Mouse (Mus musculus): ENCODE results near the gene 1700061G19Rik. TPM values are rescaled to one million over a fixed set of nuclear protein-coding genes. Genes with fewer than 3 reads are reported as not detected.
A peak's percentile ranks its signal among the peaks of the same experiment; 100 is the strongest.
"Not testable (repeated sequence)": the region's sequence is repeated elsewhere in the genome, so short reads cannot be mapped to it uniquely, and the experiment has no call there.

Gene 1700061G19Rik
- polyA plus RNA-seq, 1 experiment from 2014 or later, result not detected

DNA sequence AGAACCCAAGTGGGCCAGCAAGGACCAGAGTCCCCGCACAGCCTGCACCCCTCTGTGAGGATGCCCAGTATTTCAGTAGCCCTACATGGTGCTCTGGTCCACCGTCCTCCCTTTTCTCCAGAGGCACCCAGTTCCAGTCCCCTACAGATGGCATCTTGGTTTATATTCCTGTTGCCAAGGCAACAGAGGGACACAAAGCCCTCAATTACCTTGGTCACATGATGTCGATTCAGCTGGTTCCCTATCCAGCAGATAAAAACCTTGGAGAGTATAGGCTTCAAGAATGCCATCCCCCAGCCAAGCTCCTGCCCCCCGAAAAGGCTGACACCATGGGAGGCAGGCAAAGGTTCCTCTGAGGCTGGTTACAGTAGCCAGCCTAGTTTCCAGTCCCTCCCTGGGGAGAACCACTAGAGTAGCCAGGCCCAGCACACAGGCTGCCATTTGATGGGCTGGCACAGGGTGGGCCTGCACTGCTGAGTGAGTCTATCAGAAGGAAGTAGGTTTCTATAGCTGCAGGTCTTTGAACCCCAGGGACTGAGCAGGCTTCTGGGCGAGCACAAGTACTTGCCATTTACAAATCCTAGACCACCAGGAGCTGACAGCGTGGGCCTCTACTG is 21.3 kb downstream of the 1700061G19Rik start:
- in situ Hi-C loops (cut with MboI; ENCODE audit: low pct_unique_long_range_greater_than_20kb), result no loop called here
- DNase-seq (ENCODE audit: low read depth, low spot score), result no peak
- ChIA-PET POLR2A (no interaction called here), CTCF (interaction anchor here (1.1 to 1.8 kb wide), 7 partner anchors 10 to 93 kb away, joined by 3 to 10 read pairs (median 4); partner anchors contain the start of gene Clpp)
- ATAC-seq, result no peak
- no peaks in the 10 kb centered on the region for H3K27me3 ChIP-seq
- TF ChIP-seq CTCF (IDR thresholded peaks at IDR 0.05), result no peak

GRCm38 (mm10) chr17:56897630-56898195 is 22.4 kb downstream of the 1700061G19Rik start:
- no peak for TF ChIP-seq CTCF (IDR thresholded peaks at IDR 0.05)
- H3K27me3 ChIP-seq, result no peaks in the 10 kb centered on the region
- no peak for DNase-seq (ENCODE audit: low read depth, low spot score)
- in situ Hi-C loops (cut with MboI; ENCODE audit: low pct_unique_long_range_greater_than_20kb), result no loop called here
- CTCF ChIA-PET, result interaction anchor here (1.1 to 1.8 kb wide), 6 partner anchors 8 to 92 kb away, joined by 3 to 10 read pairs (median 5); partner anchors contain the start of gene Clpp
- POLR2A ChIA-PET, result no interaction called here
- peak; percentile 78 for ATAC-seq

DNA sequence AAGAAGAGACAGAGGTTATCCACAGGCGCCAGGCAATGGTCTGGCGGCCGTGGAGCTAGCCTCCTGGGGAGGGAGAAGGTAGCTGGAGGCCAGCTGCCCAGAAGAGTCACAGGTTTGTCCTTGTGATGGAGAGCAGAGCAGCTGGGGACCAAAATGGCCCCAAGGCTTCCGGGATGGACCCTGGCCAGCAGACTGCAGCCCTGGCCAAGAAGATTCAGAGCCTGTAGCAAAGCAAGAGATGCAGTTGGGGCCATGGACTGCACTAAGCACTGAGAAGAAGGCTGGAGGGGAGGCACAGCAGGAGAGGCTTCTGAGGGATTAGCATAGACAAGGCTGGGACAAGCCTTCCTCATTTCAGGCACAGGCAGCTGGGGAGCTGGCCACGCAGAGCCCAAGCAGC is 27.4 kb downstream of the 1700061G19Rik start:
- ATAC-seq, result no peak
- in situ Hi-C loops (cut with MboI; ENCODE audit: low pct_unique_long_range_greater_than_20kb), result no loop called here
- TF ChIP-seq CTCF (IDR thresholded peaks at IDR 0.05), result no peak
- POLR2A ChIA-PET, result no interaction called here
- DNase-seq (ENCODE audit: low read depth, low spot score), result no peak
- CTCF ChIA-PET, result no interaction called here
- H3K27me3 ChIP-seq, result no peaks in the 10 kb centered on the region

DNA sequence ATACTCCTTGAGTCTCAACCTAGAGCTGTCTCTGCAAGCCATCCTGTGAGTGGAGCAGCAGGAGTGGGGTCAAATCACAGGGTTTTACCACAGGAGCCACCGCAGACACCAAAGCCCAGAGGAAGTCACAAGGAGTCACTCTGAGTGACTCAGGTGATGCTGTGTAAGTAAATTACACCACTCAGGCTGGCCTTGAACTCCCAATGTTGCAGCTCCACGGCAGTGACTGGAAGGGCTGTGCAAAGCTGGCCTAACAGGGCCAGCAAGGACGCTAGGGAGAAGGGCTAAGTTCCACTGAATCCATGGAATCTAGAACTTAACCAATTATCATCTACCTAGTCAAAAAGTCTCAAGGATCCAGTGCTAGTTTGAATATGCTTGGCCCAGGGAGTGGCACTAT is 30.9 kb downstream of the 1700061G19Rik start:
- H3K27me3 ChIP-seq, result no peaks in the 10 kb centered on the region
- no peak for TF ChIP-seq CTCF (IDR thresholded peaks at IDR 0.05)
- CTCF ChIA-PET, result interaction anchor here (0.6 to 1.4 kb wide), 2 partner anchors 9 to 11 kb away, joined by 3 read pairs; no protein-coding TSS in a partner anchor
- in situ Hi-C loops (cut with MboI; ENCODE audit: low pct_unique_long_range_greater_than_20kb), result no loop called here
- ATAC-seq (no peak), DNase-seq (ENCODE audit: low read depth, low spot score) (no peak)
- POLR2A ChIA-PET, result interaction anchor here (1.0 kb wide), 1 partner anchor 14 kb away, joined by 4 read pairs; no protein-coding TSS in a partner anchor

GRCm38 (mm10) chr17:56907096-56907495 is 31.8 kb downstream of the 1700061G19Rik start:
- H3K27me3 ChIP-seq, result no peaks in the 10 kb centered on the region
- ChIA-PET CTCF (no interaction called here), POLR2A (no interaction called here)
- ATAC-seq, result no peak
- TF ChIP-seq CTCF (IDR thresholded peaks at IDR 0.05), result no peak
- in situ Hi-C loops (cut with MboI; ENCODE audit: low pct_unique_long_range_greater_than_20kb), result no loop called here
- no peak for DNase-seq (ENCODE audit: low read depth, low spot score)

DNA sequence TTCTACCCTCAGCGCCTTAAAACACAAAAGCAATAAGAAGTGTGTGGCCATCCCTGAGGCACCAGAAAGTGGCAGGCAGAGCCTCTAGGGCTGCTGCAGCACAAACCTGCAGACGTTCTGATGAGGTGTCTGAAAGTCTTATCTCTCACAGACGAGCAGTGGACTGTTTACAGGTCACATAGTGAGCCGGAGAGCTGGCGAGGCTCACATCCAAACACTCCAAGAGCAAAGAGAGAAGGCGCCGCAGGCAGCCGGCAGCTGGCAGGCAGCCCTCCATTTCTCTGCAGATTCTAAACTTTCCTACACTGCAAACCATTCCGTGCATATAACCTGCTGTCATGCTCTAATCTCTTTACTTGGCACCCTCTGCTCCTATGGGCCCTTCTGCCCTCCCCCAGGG is 32.6 kb downstream of the 1700061G19Rik start:
- DNase-seq (ENCODE audit: low read depth, low spot score) (no peak), ATAC-seq (no peak)
- POLR2A ChIA-PET, result no interaction called here
- TF ChIP-seq CTCF (IDR thresholded peaks at IDR 0.05), result no peak
- CTCF ChIA-PET, result no interaction called here
- no peaks in the 10 kb centered on the region for H3K27me3 ChIP-seq
- in situ Hi-C loops (cut with MboI; ENCODE audit: low pct_unique_long_range_greater_than_20kb), result no loop called here

GRCm38 (mm10) chr17:56909764-56910163 is 34.5 kb downstream of the 1700061G19Rik start:
- CTCF ChIA-PET; ATAC-seq; H3K27me3 ChIP-seq; in situ Hi-C loops (cut with MboI; ENCODE audit: low pct_unique_long_range_greater_than_20kb); POLR2A ChIA-PET; DNase-seq (ENCODE audit: low read depth, low spot score): not testable (repeated sequence)

- no peaks in the 10 kb centered on the region for H3K27me3 ChIP-seq
- no peak for DNase-seq (ENCODE audit: low read depth, low spot score)
- ChIA-PET POLR2A (interaction anchor here (0.7 kb wide), 1 partner anchor 129 kb away, joined by 3 read pairs; no protein-coding TSS in a partner anchor), CTCF (interaction anchor here (1.9 kb wide), 2 partner anchors 9 to 15 kb away, joined by 6 to 7 read pairs; no protein-coding TSS in a partner anchor)
- no peak for TF ChIP-seq CTCF (IDR thresholded peaks at IDR 0.05)
- no peak for ATAC-seq
- in situ Hi-C loops (cut with MboI; ENCODE audit: low pct_unique_long_range_greater_than_20kb), result no loop called here
Observed at GRCm38 (mm10) chr17:56913023-56913422, 37.7 kb downstream of the 1700061G19Rik start.

DNA sequence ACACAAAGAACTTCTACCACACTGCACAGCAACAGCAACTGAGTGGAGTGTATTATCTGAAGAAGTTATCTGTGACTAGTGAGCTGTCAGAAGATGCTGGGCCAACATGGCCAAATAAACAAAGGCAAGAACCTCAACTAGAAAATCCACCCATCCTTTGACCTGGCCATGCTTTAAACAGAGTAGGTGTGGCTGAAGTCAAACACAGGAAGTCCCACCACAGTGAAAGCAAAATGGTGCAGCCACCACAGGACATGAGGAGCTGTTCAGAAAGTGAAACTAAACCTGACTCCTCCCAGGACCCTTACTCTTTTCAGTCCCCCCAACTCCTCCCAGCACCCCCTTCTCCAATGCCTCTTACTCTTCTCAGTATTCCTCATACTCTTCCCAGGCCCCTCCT is 38.2 kb downstream of the 1700061G19Rik start:
- CTCF ChIA-PET, result interaction anchor here (1.9 kb wide), 1 partner anchor 16 kb away, joined by 7 read pairs; no protein-coding TSS in a partner anchor

GRCm38 (mm10) chr17:56917166-56917565 is 41.9 kb downstream of the 1700061G19Rik start:
- in situ Hi-C loops (cut with MboI; ENCODE audit: low pct_unique_long_range_greater_than_20kb), result no loop called here
- ATAC-seq (no peak), DNase-seq (ENCODE audit: low read depth, low spot score) (no peak)
- ChIA-PET POLR2A (no interaction called here), CTCF (no interaction called here)
- no peak for TF ChIP-seq CTCF (IDR thresholded peaks at IDR 0.05)
- no peaks in the 10 kb centered on the region for H3K27me3 ChIP-seq

More for the DNA sequence above, 38.2 kb downstream of the 1700061G19Rik start:
- TF ChIP-seq CTCF (IDR thresholded peaks at IDR 0.05), result no peak
- H3K27me3 ChIP-seq, result no peaks in the 10 kb centered on the region
- DNase-seq (ENCODE audit: low read depth, low spot score), result no peak
- in situ Hi-C loops (cut with MboI; ENCODE audit: low pct_unique_long_range_greater_than_20kb), result no loop called here
- ATAC-seq, result no peak
- POLR2A ChIA-PET, result no interaction called here

GRCm38 (mm10) chr17:56919725-56920124 is 44.4 kb downstream of the 1700061G19Rik start:
- CTCF ChIA-PET, result no interaction called here
- no peak for ATAC-seq
- POLR2A ChIA-PET, result interaction anchor here (1.6 kb wide), 1 partner anchor 14 kb away, joined by 4 read pairs; no protein-coding TSS in a partner anchor
- in situ Hi-C loops (cut with MboI; ENCODE audit: low pct_unique_long_range_greater_than_20kb), result no loop called here
- TF ChIP-seq CTCF (IDR thresholded peaks at IDR 0.05), result no peak
- no peaks in the 10 kb centered on the region for H3K27me3 ChIP-seq
- no peak for DNase-seq (ENCODE audit: low read depth, low spot score)
